Mouse (Mus musculus) midbrain, postnatal 0 days (tissue): ENCODE measurements around the gene Ccp110. TPM values are rescaled to one million over a fixed set of nuclear protein-coding genes. Genes with fewer than 3 reads are reported as not detected.

Experiments used
- ATAC-seq: fragments of 200-750 bp; cut with Nextera tagmentation; 2 replicates; pipeline ENCODE4 v1.8.0; 2017; ENCODE audit warnings: moderate number of reproducible peaks, mild to moderate bottlenecking, moderate TSS enrichment, moderate library complexity; ENCODE audit not compliant: low FRiP score
- DNase-seq: peaks from one replicate; pipeline ENCODE4 v3.0.0-alpha.2; 2015; ENCODE audit warnings: low spot score
- H3K27ac ChIP-seq: fragments of 300-500 bp; sonication (generic); 2 replicates; pipeline ENCODE4 v1.5.1; 2014; ENCODE audit warnings: low read depth, mild to moderate bottlenecking, low read length, mixed read lengths
- H3K27me3 ChIP-seq: fragments of 300-500 bp; sonication (generic); 2 replicates; pipeline ENCODE4 v1.6.1; 2014; ENCODE audit warnings: low read length, control low read depth, mixed read lengths; ENCODE audit not compliant: insufficient read depth
- H3K36me3 ChIP-seq: fragments of 300-500 bp; sonication (generic); 2 replicates; pipeline ENCODE4 v1.6.1; 2014; ENCODE audit warnings: low read length, control low read depth, mixed read lengths; ENCODE audit not compliant: insufficient read depth
- H3K4me1 ChIP-seq: fragments of 300-500 bp; sonication (generic); 2 replicates; pipeline ENCODE4 v1.6.1; 2014; ENCODE audit warnings: mild to moderate bottlenecking, control low read depth, antibody characterized with exemption, low read length, mixed read lengths; ENCODE audit not compliant: insufficient read depth
- H3K4me2 ChIP-seq: fragments of 300-500 bp; sonication (generic); 2 replicates; pipeline ENCODE4 v1.6.1; 2014; ENCODE audit warnings: low read depth, mild to moderate bottlenecking, low read length, mixed read lengths; ENCODE audit not compliant: poor library complexity, severe bottlenecking
- H3K4me3 ChIP-seq: fragments of 300-500 bp; sonication (generic); 2 replicates; pipeline ENCODE4 v1.5.1; 2014; ENCODE audit warnings: low read depth, mild to moderate bottlenecking, low read length, moderate library complexity
- H3K9ac ChIP-seq: fragments of 300-500 bp; sonication (generic); replicated peaks from 2 replicates; pipeline ENCODE4 v1.6.1; 2014; ENCODE audit warnings: mild to moderate bottlenecking, low read length, moderate library complexity, mixed read lengths; ENCODE audit not compliant: poor library complexity, severe bottlenecking
- H3K9me3 ChIP-seq: fragments of 300-500 bp; sonication (generic); 2 replicates; pipeline ENCODE4 v1.6.1; 2016; ENCODE audit warnings: low read length, control low read depth
- CTCF ChIP-seq: IDR thresholded peaks from 2 replicates; pipeline ENCODE4 v1.5.1; 2016; ENCODE audit warnings: antibody characterized with exemption, mild to moderate bottlenecking
- WGBS: fragments of 180-500 bp; shearing (Covaris S2); extraction: QIAGEN DNeasy Blood & Tissue Kit; methylation state at CpG from one replicate; pipeline ENCODE4 v1.1.7; 2014; 5-methylcytosine and 5-hydroxymethylcytosine counted together
- polyA plus RNA-seq: library from polyadenylated mRNA; unstranded; fragments of >200 nt; fragmentation: Nextera tagmentation; extraction: Ambion mirVana; gene quantifications from 2 replicates; pipeline ENCODE4 v1.2.1, GENCODE M21; 2015
- total RNA-seq: library from RNA; depleted of rRNA; stranded (reverse); fragments of >200 nt; gene quantifications from 2 replicates; pipeline ENCODE4 v1.2.3, GENCODE M21; 2014

Gene Ccp110
- total and polyA plus RNA-seq, 2 experiments from 2014 or later: 17.4 to 24.2 TPM

DNA sequence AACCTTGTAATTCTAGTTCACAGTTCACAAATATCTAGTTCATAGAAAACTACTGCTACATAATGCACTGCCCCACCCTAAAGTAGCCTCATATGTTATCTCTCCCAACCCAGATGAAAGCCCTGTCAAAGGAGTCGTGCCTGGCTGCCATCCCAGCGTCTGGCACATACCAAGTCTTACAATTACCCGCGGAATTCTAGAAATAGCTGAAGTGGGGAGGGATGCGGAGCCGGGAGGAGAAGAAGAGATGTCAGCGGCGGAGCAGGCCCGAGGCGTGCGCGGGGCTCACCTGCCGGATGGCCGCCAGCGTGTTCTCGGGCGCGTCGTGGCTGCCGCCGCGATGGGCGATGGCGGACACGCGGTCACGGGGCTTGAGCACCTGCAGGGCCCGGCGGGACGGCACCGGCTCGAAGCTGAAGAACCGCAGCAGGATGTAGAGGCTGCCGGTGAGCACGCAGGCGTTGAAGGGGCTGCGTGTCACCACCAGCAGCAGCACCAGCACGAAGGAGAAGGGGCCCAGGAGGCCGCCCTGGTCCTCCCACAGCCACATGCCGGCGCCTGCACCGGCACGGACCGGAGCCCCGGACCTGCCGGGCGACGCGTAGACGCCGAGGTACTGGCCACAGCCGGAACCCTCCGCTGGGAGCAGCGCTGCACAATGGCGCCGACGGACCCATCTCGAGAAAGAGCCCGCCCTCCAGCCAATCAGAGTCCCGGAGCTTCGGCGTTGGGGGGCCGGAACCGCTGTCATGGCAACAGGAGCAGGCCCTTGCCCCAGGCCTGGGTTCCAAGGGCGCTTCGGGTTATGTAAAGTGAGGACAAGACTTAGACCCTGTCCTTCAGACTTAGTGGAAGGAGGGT is 7.0 kb upstream of the Ccp110 start, which contains the start of gene Gde1:
Gene Gde1, minus strand, starts transcription at position 678 of the 861 bp plus-strand sequence.
- Histone ChIP-seq H3K4me1 (peaks cover 5% of the 10 kb centered on the region; the same call in 1 of the 2 replicates), H3K9ac (peak within 1 kb of the TSS; percentile 83), H3K36me3 (no peaks in the 10 kb centered on the region), H3K27ac (peak within 1 kb of the TSS; percentile 91), H3K9me3 (no peaks in the 10 kb centered on the region), H3K27me3 (no peaks in the 10 kb centered on the region), H3K4me3 (peak within 1 kb of the TSS; percentile 64), H3K4me2 (peak within 1 kb of the TSS; percentile 64)
- TF ChIP-seq CTCF: peak; percentile 19
- under 1% methylated on average over 63 of the region's 66 CpGs for WGBS
- peak; percentile 95 for ATAC-seq
- DNase-seq: peak; percentile 93

GRCm38 (mm10) chr7:118706051-118706450 is 6.3 kb upstream of the Ccp110 start:
- Histone ChIP-seq H3K36me3 (no peaks in the 10 kb centered on the region), H3K27ac (peak overlapping the region; percentile 91; the same call in 1 of the 2 replicates), H3K27me3 (no peaks in the 10 kb centered on the region), H3K4me1 (peaks cover 5% of the 10 kb centered on the region; the same call in 1 of the 2 replicates), H3K4me3 (peak overlapping the region; percentile 64), H3K9me3 (no peaks in the 10 kb centered on the region), H3K4me2 (peak overlapping the region; percentile 64), H3K9ac (no peak overlapping the region)
- TF ChIP-seq CTCF: no peak
- ATAC-seq (peak; percentile 12; the same call in 1 of the 2 replicates), DNase-seq (no peak)
- 26% methylated on average over 6 of the region's 6 CpGs for WGBS

- Histone ChIP-seq H3K27ac (no peak overlapping the region), H3K4me3 (no peak overlapping the region), H3K27me3 (no peaks in the 10 kb centered on the region), H3K4me2 (no peak overlapping the region), H3K9me3 (no peaks in the 10 kb centered on the region), H3K4me1 (peaks cover 5% of the 10 kb centered on the region; the same call in 1 of the 2 replicates), H3K9ac (no peak overlapping the region), H3K36me3 (no peaks in the 10 kb centered on the region)
- no peak for ATAC-seq
- 91% methylated on average over 5 of the region's 5 CpGs for WGBS
- no peak for DNase-seq
- no peak for TF ChIP-seq CTCF
Measured at GRCm38 (mm10) chr7:118706488-118706887, 5.9 kb upstream of the Ccp110 start.

GRCm38 (mm10) chr7:118707216-118707615 is 5.1 kb upstream of the Ccp110 start:
- Histone ChIP-seq H3K27ac (no peak overlapping the region), H3K9me3 (no peaks in the 10 kb centered on the region), H3K36me3 (no peaks in the 10 kb centered on the region), H3K9ac (no peak overlapping the region), H3K4me2 (no peak overlapping the region), H3K27me3 (no peaks in the 10 kb centered on the region), H3K4me3 (no peak overlapping the region), H3K4me1 (peaks cover 5% of the 10 kb centered on the region; the same call in 1 of the 2 replicates)
- no peak for ATAC-seq
- no peak for DNase-seq
- WGBS: 87% methylated on average over 2 of the region's 2 CpGs
- no peak for TF ChIP-seq CTCF

DNA sequence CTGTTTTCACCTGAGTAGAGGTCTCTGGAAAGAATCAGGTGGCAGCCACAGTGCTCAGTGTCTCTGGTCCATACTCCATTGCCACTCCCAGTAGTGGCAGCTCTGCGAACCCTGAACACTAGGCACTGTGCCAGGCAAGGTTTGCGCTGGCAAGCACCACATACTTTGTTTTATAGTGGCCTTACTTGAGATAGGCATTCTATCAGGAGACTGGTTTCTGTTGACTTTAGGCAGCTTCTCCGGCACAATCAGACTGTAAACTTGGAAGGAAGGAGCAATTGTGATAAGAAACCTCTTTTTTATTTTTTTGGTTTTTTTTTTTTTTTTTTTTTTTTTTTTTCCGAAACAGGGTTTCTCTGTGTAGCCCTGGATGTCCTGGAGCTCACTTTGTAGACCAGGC is 4.3 kb upstream of the Ccp110 start:
- Histone ChIP-seq H3K27me3 (no peaks in the 10 kb centered on the region), H3K4me1 (peaks cover 5% of the 10 kb centered on the region; the same call in 1 of the 2 replicates), H3K9me3 (no peaks in the 10 kb centered on the region), H3K4me2 (no peak overlapping the region), H3K4me3 (no peak overlapping the region), H3K9ac (no peak overlapping the region), H3K27ac (no peak overlapping the region), H3K36me3 (no peaks in the 10 kb centered on the region)
- WGBS: 88% methylated on average over 4 of the region's 4 CpGs
- no peak for TF ChIP-seq CTCF
- ATAC-seq: no peak
- no peak for DNase-seq

DNA sequence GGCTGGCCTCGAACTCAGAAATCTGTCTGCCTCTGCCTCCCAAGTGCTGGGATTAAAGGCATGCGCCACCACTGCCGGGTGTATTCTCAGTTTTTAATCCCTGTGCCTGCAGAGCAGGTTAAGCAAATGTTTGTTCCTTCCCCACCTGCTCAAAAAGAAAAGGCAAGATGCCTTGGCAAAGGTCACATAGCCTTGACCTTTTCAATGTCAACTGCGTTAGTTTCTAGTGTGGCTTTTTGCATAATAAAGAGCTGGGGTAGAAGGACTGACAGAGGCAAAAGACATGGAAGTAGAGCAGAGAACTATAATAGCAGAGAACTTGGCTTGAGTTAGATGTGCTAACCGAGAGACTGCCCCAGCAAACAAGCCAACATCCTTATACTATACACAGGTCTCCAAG is 1.6 kb upstream of the Ccp110 start:
- TF ChIP-seq CTCF: no peak
- Histone ChIP-seq H3K27me3 (no peaks in the 10 kb centered on the region), H3K27ac (no peak overlapping the region), H3K36me3 (no peaks in the 10 kb centered on the region), H3K9me3 (no peaks in the 10 kb centered on the region), H3K4me1 (peaks cover 6% of the 10 kb centered on the region), H3K4me2 (no peak overlapping the region), H3K4me3 (no peak overlapping the region), H3K9ac (no peak overlapping the region)
- WGBS: 59% methylated on average over 5 of the region's 5 CpGs
- ATAC-seq (no peak), DNase-seq (no peak)
